Mouse (Mus musculus) hematopoietic stem cell, adult 5-6 weeks (primary cell): Measurements from ENCODE around the gene Kcnj8. TPM values are rescaled to one million over a fixed set of nuclear protein-coding genes. Genes with fewer than 3 reads are reported as not detected.
"Not testable (repeated sequence)": the region's sequence is repeated elsewhere in the genome, so short reads cannot be mapped to it uniquely, and the experiment has no call there.

Source experiments
- ATAC-seq, 2 experiments: fragments of 125-278 bp in 1 of 2; replicated peaks in 1 of 2; 2 replicates each; pipeline ENCODE4 v1.8.0; 2016 to 2017; ENCODE audit warnings: inconsistent platforms in 2 of 2, mild to moderate bottlenecking in 2 of 2, moderate number of reproducible peaks in 2 of 2, low read depth in 1 of 2, moderate TSS enrichment in 1 of 2; ENCODE audit not compliant: low FRiP score in 2 of 2, poor library complexity in 2 of 2, severe bottlenecking in 2 of 2, insufficient read depth in 1 of 2, low TSS enrichment in 1 of 2
- total RNA-seq: library from RNA; stranded (forward); fragments of 172-1452, 232-1000 nt; gene quantifications from 2 replicates; pipeline ENCODE4 v1.2.3, GENCODE M21; 2017

Kcnj8 gene
- total RNA-seq, 1 experiment from 2014 or later = 0.65 TPM

DNA sequence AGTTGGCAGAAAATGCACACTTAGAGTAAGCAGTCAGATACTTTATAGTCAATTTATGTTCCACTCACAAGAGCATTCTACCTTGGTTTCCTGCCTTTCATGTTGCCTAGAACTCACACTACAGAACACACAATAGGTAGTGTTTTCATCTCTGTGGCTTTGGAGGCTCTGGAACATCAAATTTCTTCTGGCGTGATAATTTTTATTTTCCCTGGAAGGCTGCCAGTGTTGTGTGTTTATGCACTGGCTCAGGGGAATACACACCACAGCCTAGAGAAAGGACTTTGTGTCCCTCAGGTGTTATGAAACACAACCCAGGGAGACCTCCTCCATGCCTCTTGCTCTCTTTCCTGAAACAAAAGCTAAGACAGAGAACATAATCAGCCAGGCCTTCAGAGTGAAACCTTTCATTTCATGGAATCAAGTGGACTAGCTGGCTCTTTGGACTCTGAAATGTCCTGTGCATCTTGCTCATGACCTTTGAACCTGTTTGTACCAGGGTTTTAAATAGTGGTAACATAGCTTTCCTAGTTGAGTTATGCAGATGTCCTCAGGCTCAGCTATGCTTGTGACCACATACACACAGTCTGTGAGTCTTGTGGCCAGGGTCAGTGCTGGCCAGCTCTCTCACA, 43.4 kb downstream of the Kcnj8 start:
- ATAC-seq = no peak

DNA sequence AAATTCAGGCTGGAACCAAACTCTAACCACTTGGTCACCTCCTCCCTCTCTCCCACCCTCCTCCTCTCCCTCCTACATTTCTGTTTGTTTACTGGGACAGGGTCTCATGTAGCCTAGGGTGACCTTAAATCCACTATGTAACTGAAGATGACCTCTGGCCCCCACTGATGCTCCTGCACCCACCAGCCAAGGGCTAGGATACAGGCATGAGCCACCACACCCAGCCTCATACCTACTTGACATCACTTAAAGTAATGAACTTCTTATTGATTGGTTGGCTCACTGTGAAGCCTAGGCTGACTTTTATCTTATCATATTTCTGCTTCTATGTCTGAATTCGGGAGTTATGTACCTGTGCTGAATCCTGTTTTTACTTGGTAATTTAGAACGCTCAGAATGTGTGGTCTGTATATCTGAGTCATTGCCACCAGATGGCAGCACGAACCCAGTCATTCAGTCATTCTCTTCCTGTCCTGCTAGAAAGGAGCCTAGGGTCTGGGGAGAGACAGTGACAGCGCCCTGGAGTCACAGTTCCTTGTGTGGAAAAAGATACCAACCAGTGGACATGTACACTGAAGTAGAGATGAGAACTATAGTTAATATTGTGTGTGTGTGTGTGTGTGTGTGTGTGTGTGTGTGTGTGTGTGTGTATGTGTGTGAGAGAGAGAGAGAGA, 46.6 kb downstream of the Kcnj8 start:
- ATAC-seq = peak; percentile 81 to 89; a peak in 3 of 4 replicates

DNA sequence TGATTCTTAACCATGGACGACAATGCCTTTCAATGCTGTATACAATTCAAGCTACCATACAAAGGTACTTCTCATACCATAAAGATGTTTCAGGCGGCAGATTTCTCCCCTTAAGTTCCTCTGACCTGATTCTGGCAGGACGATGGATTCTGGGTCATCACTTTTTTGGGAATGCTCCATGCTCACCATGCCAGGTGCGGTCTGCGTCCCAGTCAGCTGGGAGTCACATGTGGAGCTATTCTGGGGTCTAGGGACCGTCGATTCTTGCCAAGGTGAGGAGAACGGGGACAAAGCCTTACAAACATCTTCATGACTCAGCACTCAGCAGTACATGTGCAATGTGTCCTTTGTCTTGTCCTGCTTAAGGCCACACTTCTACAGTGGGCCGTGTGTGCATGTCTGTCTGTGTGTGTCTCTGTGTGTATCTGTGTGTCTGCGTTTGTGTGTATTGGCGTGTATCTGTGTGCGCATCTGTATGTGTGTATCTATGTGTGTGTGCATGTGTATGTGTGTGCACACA, 49.8 kb downstream of the Kcnj8 start:
- no peak for ATAC-seq

DNA sequence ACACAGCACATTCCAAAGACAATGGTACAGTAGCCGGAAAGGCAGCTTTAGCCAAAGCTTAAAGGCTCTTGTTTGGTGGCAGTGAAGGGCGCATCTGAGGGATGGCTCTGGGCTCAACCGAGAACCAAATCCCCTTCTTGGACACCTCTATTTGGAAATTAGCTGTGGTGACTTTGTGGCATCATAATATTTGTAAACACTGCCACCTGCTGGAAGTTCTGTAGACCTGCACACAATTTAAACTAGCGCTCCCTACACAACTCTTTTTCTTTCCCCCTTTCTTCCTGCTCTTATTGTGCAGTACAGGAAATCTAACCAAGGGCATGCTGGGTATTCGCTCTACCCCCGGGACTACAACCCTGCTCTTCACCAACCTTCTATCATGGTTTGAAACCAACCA, 52.3 kb downstream of the Kcnj8 start:
- peak; percentile 71 to 75 for ATAC-seq

DNA sequence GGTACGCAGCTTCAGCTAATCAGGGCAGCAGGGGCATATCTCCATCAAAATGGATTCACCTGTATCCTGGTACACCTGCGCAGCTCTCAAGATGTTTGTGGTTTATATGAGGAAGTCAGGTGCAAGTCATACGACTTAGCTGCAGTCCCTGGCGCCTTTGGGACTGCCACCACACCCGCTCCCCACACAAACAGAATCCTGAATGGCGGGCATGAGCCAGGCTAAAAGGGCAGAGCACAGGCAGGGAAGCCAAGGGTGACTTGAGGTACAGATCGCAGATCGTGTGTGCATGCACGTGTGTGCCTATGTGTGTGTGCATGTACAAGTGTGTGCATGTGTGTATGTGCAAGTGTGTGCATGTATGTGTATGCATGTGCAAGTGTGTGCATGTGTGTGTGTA, 56.0 kb downstream of the Kcnj8 start:
- not testable (repeated sequence) for ATAC-seq

DNA sequence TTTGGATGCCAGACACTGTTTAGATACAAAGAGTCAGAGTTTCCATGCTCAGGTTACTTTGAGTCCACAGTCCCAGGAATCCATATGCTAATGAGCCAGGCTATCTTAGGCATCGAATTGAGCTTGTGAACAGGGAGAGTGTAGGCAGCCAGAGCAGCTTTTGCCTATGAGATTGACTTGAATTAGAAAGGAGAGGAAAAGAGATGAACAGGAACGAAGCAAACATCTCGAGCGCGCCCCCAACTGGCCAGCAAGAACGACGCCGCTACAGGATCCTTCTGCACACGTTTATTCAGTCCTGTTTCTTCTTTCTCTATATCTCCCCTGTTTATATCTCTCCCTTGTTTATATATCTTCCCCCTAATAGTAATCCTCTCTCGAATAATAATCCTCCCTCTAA, 56.5 kb downstream of the Kcnj8 start:
- ATAC-seq = no peak

Other genes starting within 250 kb of the Kcnj8 start
- gene Slco1a5, start 248.6 kb downstream of the Kcnj8 start, total RNA-seq = not detected in 2 replicates
- 21.4 and 22.0 TPM in 2 replicates for gene Pyroxd1, start 226.0 kb downstream of the Kcnj8 start, total RNA-seq
- gene Recql, start 184.5 kb downstream of the Kcnj8 start, total RNA-seq = 34.3 and 73.0 TPM in 2 replicates
- gene Golt1b, start 184.4 kb downstream of the Kcnj8 start, total RNA-seq = 33.5 and 48.5 TPM in 2 replicates
- gene Spx, start 158.2 kb downstream of the Kcnj8 start, total RNA-seq = not detected in 2 replicates
- not detected in 2 replicates for gene Gys2, start 98.5 kb downstream of the Kcnj8 start, total RNA-seq
- 55.2 and 63.5 TPM in 2 replicates for gene Ldhb, start 63.7 kb downstream of the Kcnj8 start, total RNA-seq
- gene Abcc9, start 130.7 kb upstream of the Kcnj8 start, total RNA-seq = not detected in 2 replicates
- gene Cmas, start 185.1 kb upstream of the Kcnj8 start, total RNA-seq = 78.5 and 109 TPM in 2 replicates
- not detected in 2 replicates for gene Sult6b2, start 232.9 kb upstream of the Kcnj8 start, total RNA-seq